Mouse (Mus musculus): Measurements from ENCODE around the gene Lpar3. TPM values are rescaled to one million over a fixed set of nuclear protein-coding genes. Genes with fewer than 3 reads are reported as not detected.

The Lpar3 gene
- 35.1 and 40.7 TPM in 2 replicates for polyA plus RNA-seq (2015; fragmentation: Nextera tagmentation; extraction: Ambion mirVana)

GRCm38 (mm10) chr3:146220776-146221486, at the start of gene Lpar3:
Gene Lpar3 (plus strand): TSS chr3:146220963.
- Histone ChIP-seq H3K9me3 (replicated peaks) (no peaks in the 10 kb centered on the region), H3K4me1 (replicated peaks) (peaks cover 28% of the 10 kb centered on the region), H3K36me3 (no peaks in the 10 kb centered on the region), H3K27ac (peak within 1 kb of the TSS; percentile 79), H3K27me3 (no peaks in the 10 kb centered on the region), H3K9ac (peak within 1 kb of the TSS; percentile 70), H3K4me3 (peak within 1 kb of the TSS; percentile 66), H3K4me2 (peak within 1 kb of the TSS; percentile 69)
- peak; percentile 82 for ATAC-seq (replicated peaks; ENCODE audit: insufficient number of reproducible peaks, insufficient read depth, low FRiP score, low read depth)
- under 1% methylated on average over 73 of the region's 73 CpGs for WGBS

GRCm38 (mm10) chr3:146173030-146173429, 47.7 kb upstream of the Lpar3 start:
- Histone ChIP-seq H3K27me3 (no peaks in the 10 kb centered on the region), H3K9ac (no peak overlapping the region), H3K4me1 (replicated peaks) (peaks cover 7% of the 10 kb centered on the region), H3K9me3 (replicated peaks) (peaks cover 9% of the 10 kb centered on the region; the same call in 1 of the 2 replicates), H3K27ac (no peak overlapping the region), H3K4me3 (no peak overlapping the region), H3K4me2 (no peak overlapping the region), H3K36me3 (no peaks in the 10 kb centered on the region)
- 65% methylated on average over 5 of the region's 5 CpGs for WGBS
- no peak for ATAC-seq (replicated peaks; ENCODE audit: insufficient number of reproducible peaks, insufficient read depth, low FRiP score, low read depth)

GRCm38 (mm10) chr3:146174215-146174614, 46.5 kb upstream of the Lpar3 start:
- H3K9me3 ChIP-seq (replicated peaks) = peaks cover 9% of the 10 kb centered on the region; the same call in 1 of the 2 replicates
- H3K27ac ChIP-seq = no peak overlapping the region
- H3K4me2 ChIP-seq = no peak overlapping the region
- H3K36me3 ChIP-seq = no peaks in the 10 kb centered on the region
- H3K27me3 ChIP-seq = no peaks in the 10 kb centered on the region
- H3K4me1 ChIP-seq (replicated peaks) = peaks cover 15% of the 10 kb centered on the region
- H3K9ac ChIP-seq = no peak overlapping the region
- ATAC-seq (replicated peaks; ENCODE audit: insufficient number of reproducible peaks, insufficient read depth, low FRiP score, low read depth) = no peak
- H3K4me3 ChIP-seq = no peak overlapping the region
- 84% methylated on average over 9 of the region's 9 CpGs for WGBS

GRCm38 (mm10) chr3:146177295-146177694, 43.5 kb upstream of the Lpar3 start:
- H3K4me1 ChIP-seq (replicated peaks) = peaks cover 25% of the 10 kb centered on the region
- H3K27me3 ChIP-seq = no peaks in the 10 kb centered on the region
- peak overlapping the region; percentile 61 for H3K4me2 ChIP-seq
- no peak overlapping the region for H3K9ac ChIP-seq
- 55% methylated on average over 7 of the region's 7 CpGs for WGBS
- H3K9me3 ChIP-seq (replicated peaks) = no peaks in the 10 kb centered on the region
- ATAC-seq (replicated peaks; ENCODE audit: insufficient number of reproducible peaks, insufficient read depth, low FRiP score, low read depth) = no peak
- H3K36me3 ChIP-seq = no peaks in the 10 kb centered on the region
- no peak overlapping the region for H3K27ac ChIP-seq
- H3K4me3 ChIP-seq = peak overlapping the region; percentile 32; the same call in 1 of the 2 replicates

GRCm38 (mm10) chr3:146177748-146178582, 42.8 kb upstream of the Lpar3 start:
- Histone ChIP-seq H3K4me2 (peak overlapping the region; percentile 61), H3K36me3 (no peaks in the 10 kb centered on the region), H3K27me3 (no peaks in the 10 kb centered on the region), H3K27ac (no peak overlapping the region), H3K4me1 (replicated peaks) (peaks cover 25% of the 10 kb centered on the region), H3K9me3 (replicated peaks) (no peaks in the 10 kb centered on the region), H3K4me3 (peak overlapping the region; percentile 32), H3K9ac (no peak overlapping the region)
- peak; percentile 44 for ATAC-seq (replicated peaks; ENCODE audit: insufficient number of reproducible peaks, insufficient read depth, low FRiP score, low read depth)
- WGBS = 4% methylated on average over 16 of the region's 16 CpGs

GRCm38 (mm10) chr3:146180341-146180740, 40.4 kb upstream of the Lpar3 start:
- WGBS = 53% methylated on average over 2 of the region's 2 CpGs
- Histone ChIP-seq H3K4me2 (no peak overlapping the region), H3K27ac (peak overlapping the region; percentile 56; the same call in 1 of the 2 replicates), H3K9ac (no peak overlapping the region), H3K27me3 (no peaks in the 10 kb centered on the region), H3K4me1 (replicated peaks) (peaks cover 28% of the 10 kb centered on the region), H3K4me3 (no peak overlapping the region), H3K9me3 (replicated peaks) (no peaks in the 10 kb centered on the region), H3K36me3 (no peaks in the 10 kb centered on the region)
- no peak for ATAC-seq (replicated peaks; ENCODE audit: insufficient number of reproducible peaks, insufficient read depth, low FRiP score, low read depth)

GRCm38 (mm10) chr3:146180986-146181385, 39.8 kb upstream of the Lpar3 start:
- Histone ChIP-seq H3K27ac (no peak overlapping the region), H3K4me3 (no peak overlapping the region), H3K27me3 (no peaks in the 10 kb centered on the region), H3K9me3 (replicated peaks) (no peaks in the 10 kb centered on the region), H3K4me1 (replicated peaks) (peaks cover 28% of the 10 kb centered on the region), H3K36me3 (no peaks in the 10 kb centered on the region), H3K4me2 (no peak overlapping the region), H3K9ac (no peak overlapping the region)
- 44% methylated on average over 3 of the region's 3 CpGs for WGBS
- ATAC-seq (replicated peaks; ENCODE audit: insufficient number of reproducible peaks, insufficient read depth, low FRiP score, low read depth) = no peak

- peak; percentile 32; the same call in 1 of the 2 replicates for ATAC-seq (replicated peaks; ENCODE audit: insufficient number of reproducible peaks, insufficient read depth, low FRiP score, low read depth)
- Histone ChIP-seq H3K4me2 (no peak overlapping the region), H3K9ac (no peak overlapping the region), H3K9me3 (replicated peaks) (no peaks in the 10 kb centered on the region), H3K36me3 (no peaks in the 10 kb centered on the region), H3K4me1 (replicated peaks) (peaks cover 5% of the 10 kb centered on the region; the same call in 1 of the 2 replicates), H3K27me3 (no peaks in the 10 kb centered on the region), H3K27ac (no peak overlapping the region), H3K4me3 (no peak overlapping the region)
- WGBS = 25% methylated on average over 13 of the region's 13 CpGs
Observed at GRCm38 (mm10) chr3:146184992-146185657, 35.6 kb upstream of the Lpar3 start.

- no peak for ATAC-seq (replicated peaks; ENCODE audit: insufficient number of reproducible peaks, insufficient read depth, low FRiP score, low read depth)
Observed at GRCm38 (mm10) chr3:146186033-146186432, 34.7 kb upstream of the Lpar3 start.

GRCm38 (mm10) chr3:146189933-146190332, 30.8 kb upstream of the Lpar3 start:
- no peak for ATAC-seq (replicated peaks; ENCODE audit: insufficient number of reproducible peaks, insufficient read depth, low FRiP score, low read depth)
- Histone ChIP-seq H3K9ac (no peak overlapping the region), H3K36me3 (no peaks in the 10 kb centered on the region), H3K4me3 (no peak overlapping the region), H3K27ac (no peak overlapping the region), H3K4me1 (replicated peaks) (peaks cover 9% of the 10 kb centered on the region), H3K9me3 (replicated peaks) (no peaks in the 10 kb centered on the region), H3K27me3 (no peaks in the 10 kb centered on the region), H3K4me2 (no peak overlapping the region)
- WGBS = 73% methylated on average over 10 of the region's 10 CpGs

More at GRCm38 (mm10) chr3:146186033-146186432, 34.7 kb upstream of the Lpar3 start:
- Histone ChIP-seq H3K27ac (no peak overlapping the region), H3K9me3 (replicated peaks) (no peaks in the 10 kb centered on the region), H3K9ac (no peak overlapping the region), H3K4me2 (no peak overlapping the region), H3K36me3 (no peaks in the 10 kb centered on the region), H3K4me3 (no peak overlapping the region), H3K27me3 (no peaks in the 10 kb centered on the region), H3K4me1 (replicated peaks) (peaks cover 4% of the 10 kb centered on the region)
- 86% methylated on average over 10 of the region's 10 CpGs for WGBS

- Histone ChIP-seq H3K27ac (no peak overlapping the region), H3K9me3 (replicated peaks) (no peaks in the 10 kb centered on the region), H3K36me3 (no peaks in the 10 kb centered on the region), H3K4me2 (no peak overlapping the region), H3K4me3 (no peak overlapping the region), H3K9ac (no peak overlapping the region), H3K4me1 (replicated peaks) (peaks cover 15% of the 10 kb centered on the region), H3K27me3 (no peaks in the 10 kb centered on the region)
- ATAC-seq (replicated peaks; ENCODE audit: insufficient number of reproducible peaks, insufficient read depth, low FRiP score, low read depth) = no peak
- WGBS = 83% methylated on average over 1 of the region's 1 CpGs
Observed at GRCm38 (mm10) chr3:146192507-146192906, 28.3 kb upstream of the Lpar3 start.
